Mouse (Mus musculus): ENCODE data around the gene Cyp4x1.

The Cyp4x1 gene

GRCm38 (mm10) chr4:115090592-115090991 lies 43.5 kb downstream of the Cyp4x1 start:
- DNase-seq (ENCODE audit: low read depth), result no peak

DNA sequence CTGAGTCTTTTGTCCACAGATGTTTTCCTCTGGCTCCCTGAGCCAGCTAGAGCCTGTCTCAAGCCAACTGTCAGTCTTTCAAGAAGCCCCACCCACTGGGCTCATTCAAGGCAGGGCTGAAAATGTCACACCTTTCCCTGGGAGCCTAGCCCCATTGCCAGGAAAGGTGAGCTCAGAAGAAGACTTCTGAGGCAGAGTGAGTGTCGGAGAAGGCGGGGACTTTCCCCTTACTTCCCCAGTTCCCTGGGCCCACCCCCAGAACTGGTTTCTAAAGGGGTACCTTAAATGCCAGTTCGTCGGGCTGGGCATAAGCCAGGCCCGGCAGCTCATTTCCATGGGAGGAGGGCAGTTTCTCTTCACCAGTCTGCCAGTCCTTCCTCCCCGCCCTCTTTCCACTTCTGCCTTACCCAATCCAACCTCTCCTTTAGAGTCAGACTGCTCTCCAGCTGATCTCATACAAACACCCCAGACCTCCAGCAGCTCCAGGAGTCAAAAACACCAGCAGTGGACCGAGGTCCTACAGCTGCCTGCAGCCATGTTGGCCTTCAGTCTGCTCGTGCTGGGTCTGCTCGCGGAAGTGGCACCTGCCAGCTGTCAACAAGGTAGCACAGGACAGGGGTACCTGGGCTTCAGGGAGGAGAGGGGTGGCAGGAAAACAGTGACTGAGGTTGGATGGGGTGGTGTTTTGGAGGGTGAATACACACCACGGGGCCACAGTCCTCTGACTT lies 45.3 kb downstream of the Cyp4x1 start, which contains the start of gene Pdzk1ip1:
Gene Pdzk1ip1, plus strand, starts transcription at position 98 of the 728 bp plus-strand sequence.
- peak; percentile 71 for DNase-seq (ENCODE audit: low read depth)

DNA sequence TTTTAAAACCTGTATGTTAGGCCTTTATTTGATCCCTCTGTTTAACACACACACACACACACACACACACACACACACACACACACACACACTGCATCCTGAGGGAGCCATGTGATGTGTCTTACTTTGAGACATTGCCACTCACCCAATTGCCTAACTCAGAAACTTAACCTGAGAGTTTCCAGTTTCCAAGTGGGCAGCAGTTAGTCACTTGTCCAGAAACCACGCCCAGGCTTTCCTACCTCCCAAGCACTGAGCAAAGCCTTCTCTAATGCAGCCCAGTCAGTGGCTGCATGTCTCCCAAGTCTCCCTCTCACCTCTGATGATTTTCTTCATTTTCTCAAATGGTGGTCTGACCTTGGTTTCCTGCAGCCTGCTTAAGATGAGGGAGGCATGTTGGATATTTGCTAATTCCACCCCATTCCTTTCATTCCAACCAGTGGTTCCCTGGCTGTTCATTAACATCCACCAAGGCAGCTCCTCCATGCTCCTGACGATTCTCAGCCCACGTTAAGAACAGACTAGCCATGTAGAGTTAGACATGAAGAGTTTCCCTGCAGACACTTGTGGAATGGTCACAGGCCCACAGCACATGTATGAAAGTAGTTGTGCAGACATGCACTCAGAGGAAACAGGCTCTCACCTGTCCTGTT lies 47.2 kb downstream of the Cyp4x1 start:
- peak; percentile 55 for DNase-seq (ENCODE audit: low read depth)

GRCm38 (mm10) chr4:115086257-115086656 lies 47.8 kb downstream of the Cyp4x1 start:
- DNase-seq (ENCODE audit: low read depth), result no peak

- peak; percentile 83 for DNase-seq (ENCODE audit: low read depth)
Observed at GRCm38 (mm10) chr4:115085522-115086095, 48.5 kb downstream of the Cyp4x1 start.

DNA sequence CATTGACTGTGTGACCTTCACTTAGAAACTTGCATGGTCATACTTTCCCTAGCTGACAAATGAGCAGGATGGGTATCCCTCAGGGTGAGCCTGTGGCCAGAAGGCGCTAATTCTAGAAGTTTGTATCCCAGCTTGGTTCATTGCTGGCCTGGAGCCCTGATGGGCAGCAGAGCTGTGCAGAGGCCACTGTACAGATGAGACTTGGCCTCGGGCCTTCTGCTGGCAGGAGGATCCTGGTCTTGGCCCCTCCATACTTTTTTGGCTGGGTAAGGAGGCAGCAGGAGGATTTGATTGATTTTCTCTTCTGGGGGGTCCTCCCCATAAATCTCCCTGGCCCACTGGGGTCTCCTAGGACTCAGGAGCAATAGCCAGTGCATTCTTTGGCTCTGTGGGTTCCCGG lies 51.0 kb downstream of the Cyp4x1 start:
- DNase-seq (ENCODE audit: low read depth), result no peak

DNA sequence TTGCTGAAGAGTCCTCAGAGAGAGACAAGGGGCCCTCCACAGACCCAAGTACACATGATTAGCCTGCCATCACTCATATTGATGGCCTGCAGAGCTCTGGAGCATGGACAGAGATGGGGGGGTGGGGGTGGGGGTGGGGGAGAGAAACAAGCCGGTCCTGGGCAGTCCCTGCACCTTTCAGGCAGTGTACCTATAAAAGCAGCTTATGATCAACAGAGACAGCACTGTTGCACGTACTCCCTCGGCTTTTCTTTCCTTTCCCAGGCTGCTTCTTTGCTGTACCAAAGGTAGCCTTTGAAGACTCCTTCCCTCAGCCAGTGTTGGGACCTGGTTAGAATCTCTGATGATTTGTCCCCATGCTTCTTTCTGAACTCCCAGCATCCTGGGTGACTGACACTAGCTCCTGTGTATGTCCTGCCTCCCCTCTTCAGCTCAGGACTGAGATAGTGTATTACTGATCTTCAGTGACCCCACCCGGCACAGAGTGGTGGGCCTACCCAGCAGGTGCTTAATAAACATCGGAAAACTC lies 54.2 kb downstream of the Cyp4x1 start:
- no peak for DNase-seq (ENCODE audit: low read depth)

DNA sequence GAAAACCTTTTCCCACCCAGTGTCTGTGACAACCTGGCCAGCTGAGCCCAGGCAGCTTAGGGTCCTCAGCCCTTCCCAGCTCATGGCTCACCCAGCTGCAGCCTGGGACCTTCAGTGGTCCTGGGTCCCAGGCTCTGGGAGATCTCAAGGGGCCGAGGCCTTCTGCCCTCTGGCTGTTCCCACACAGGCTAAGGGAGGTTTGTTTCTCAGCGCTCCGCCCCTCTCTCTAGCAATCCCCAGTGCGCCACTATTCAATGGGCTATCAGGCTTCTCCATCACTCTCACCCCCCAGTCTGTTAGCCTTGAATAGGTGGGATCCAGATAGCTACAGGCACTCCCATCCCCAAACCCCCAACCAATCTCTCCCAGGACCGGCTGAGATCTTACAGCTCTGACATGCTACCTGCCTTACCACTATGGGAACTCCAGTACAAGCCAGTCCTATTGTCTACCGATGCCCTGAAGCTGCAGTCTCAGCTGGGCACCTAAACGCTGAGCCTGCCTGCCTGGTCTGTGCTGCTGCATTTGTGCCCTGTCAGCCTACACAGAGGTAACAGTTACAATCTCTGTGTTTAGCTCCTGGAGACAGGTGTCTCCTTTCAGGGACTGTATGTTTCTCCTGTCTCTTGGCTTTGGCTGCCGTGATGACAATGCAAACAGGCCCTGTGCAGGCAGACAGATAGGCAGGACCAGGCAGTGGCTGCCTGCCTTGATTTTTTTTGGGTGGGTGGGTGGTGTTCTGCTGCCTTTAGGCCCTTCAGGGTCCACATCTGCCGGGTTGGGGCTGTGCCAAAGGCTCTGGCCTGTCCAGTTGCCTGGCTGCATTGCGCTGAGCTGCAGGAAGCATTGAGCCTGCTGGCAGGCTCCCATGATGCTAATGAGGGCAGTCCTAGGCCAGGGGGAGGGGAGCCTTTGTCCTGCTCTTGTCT lies 54.9 kb downstream of the Cyp4x1 start:
- peak; percentile 22 for DNase-seq (ENCODE audit: low read depth)

DNA sequence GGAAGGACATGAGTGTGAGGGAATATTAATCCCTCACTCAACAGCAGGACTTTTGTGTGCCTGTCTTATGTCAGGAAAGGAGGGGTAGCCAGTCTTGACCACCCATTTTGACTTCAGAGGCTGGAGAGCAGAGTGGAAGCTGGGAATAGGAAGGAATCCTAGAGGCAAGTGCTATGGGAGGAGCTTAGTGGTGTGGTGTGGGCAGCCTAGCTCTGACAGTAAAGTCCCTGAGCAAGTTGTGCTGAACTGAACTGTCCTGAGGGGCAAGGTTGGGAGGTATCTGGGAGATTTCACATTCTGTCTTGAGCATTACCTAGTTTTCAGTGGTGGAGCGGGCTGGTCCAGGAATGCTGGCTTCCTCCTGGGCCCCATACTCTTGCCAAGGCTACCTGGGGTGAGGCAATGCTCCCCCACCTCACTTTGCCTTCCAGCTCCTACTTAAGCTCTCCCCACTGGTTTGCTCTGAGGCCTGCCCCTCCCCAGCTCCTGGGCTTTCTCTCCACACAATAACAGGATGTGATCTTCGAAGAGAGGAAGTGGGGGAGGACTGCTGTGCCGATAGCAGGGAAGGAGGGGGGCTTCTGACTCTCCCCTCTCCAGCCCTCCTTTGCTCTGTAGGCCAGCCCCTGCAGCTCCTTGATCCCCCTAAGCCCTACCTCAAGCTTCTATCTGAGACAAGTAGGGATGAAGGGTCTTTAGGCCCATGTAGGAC lies 58.7 kb downstream of the Cyp4x1 start:
- DNase-seq (ENCODE audit: low read depth), result no peak

DNA sequence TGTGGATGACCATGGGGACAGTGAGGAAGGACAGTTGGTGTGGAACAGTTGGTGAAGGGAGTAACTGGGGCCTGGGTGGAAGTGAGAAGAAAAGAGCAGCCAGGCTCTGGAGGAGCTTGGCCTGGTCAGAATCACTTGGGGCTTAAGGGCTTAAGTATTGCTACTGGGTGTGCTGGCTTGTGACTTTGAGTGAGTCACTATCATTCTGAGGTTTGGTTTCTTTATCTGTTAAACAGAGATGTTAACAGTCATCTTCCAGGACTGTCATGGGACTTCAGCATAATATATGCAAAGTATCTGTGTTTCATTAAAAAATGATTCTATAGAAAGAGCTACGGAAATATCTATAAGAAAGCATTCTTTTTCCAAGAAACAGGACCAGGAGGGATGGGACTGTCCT lies 59.3 kb downstream of the Cyp4x1 start:
- no peak for DNase-seq (ENCODE audit: low read depth)

DNA sequence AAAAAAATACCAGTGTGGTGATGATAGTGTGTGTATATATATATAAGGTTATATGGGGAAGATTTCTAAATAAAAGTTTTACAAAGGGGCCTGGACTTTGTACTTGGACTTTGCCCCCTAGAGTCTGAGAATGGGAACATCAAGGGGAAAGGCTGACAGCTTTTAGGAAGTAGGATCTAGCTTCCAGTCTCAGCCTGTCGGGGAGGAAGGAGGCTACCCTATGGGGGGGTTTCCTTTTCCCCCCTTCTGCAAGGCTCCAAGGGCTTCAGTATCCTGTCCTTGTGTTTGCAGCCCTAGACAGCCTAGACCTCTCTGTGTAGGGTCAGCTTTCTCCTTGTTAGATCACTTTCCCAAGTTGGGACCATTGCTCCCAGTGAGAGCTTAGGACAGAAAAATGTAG lies 62.4 kb downstream of the Cyp4x1 start:
- DNase-seq (ENCODE audit: low read depth), result no peak

- no peak for DNase-seq (ENCODE audit: low read depth)
Observed at GRCm38 (mm10) chr4:115063518-115064239, 70.4 kb downstream of the Cyp4x1 start.

DNA sequence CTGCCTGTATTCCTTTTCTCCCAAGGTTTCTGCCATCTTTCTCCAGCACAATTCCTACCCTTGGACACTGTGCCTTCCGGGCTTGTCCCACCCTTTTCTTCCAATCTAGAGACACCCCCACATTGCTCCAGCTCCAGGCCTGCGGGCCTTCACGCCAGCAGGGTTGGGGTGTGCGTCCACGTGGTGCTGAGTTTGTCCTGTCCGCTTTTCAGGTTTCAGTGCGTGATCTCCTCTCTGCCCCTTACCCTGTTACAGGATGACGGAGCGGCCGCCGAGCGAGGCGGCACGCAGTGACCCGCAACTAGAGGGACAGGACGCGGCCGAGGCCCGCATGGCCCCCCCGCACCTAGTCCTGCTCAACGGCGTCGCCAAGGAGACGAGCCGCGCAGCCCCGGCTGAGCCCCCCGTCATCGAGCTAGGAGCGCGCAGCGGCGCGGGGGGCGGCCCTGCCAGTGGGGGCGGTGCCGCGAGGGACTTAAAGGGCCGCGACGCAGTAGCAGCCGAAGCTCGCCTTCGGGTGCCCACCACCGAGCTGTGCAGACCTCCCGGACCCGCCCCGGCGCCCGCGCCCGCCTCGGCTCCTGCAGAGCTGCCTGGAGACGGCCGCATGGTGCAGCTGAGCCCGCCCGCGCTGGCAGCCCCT lies 71.1 kb downstream of the Cyp4x1 start:
- no peak for DNase-seq (ENCODE audit: low read depth)

GRCm38 (mm10) chr4:115062540-115062874 lies 71.6 kb downstream of the Cyp4x1 start:
- no peak for DNase-seq (ENCODE audit: low read depth)

GRCm38 (mm10) chr4:115060753-115061152 lies 73.3 kb downstream of the Cyp4x1 start:
- DNase-seq (ENCODE audit: low read depth), result no peak

DNA sequence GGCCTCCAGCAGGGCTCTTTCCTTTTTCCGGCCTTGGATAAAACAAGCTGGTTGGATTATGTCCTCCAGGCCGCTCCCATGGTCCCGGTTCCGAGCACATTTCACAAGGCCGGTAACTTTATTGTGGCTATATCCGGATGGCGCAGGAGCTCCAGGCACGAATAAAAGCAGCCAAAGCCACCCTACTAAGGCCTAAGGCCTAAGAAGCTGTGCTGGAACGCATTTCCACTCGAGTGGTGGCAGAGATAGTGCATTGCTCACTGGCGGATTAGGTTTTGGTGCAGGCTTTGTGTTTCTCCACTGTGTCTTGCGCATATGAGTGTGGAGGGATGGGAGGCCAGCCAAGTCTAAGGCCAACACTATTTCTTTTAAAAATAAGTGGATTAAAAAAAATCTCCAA lies 74.2 kb downstream of the Cyp4x1 start:
- peak; percentile 39 for DNase-seq (ENCODE audit: low read depth)

- no peak for DNase-seq (ENCODE audit: low read depth)
Observed at GRCm38 (mm10) chr4:115058871-115059590, 75.0 kb downstream of the Cyp4x1 start.

DNA sequence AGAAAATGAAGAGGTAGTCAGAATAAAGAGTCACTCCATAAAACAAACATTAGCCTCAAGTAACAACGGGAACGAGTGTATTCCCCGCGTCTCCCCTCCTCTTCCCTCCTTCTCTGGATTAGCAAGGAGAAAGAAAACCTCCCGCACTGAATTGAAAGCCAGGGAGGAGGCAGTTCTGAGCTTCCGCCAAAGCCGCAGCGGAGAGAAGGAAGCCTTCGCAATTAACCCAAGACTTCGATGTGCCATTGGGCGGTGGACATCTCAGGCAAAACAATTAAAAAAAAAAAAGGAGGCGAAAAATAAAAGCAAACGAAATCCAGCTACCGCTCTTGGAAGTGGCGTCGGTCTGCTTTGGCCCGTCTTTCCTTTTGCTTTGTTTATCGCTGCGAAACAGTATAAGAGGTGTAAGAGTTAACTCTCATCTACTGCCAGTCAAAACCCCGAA lies 75.7 kb downstream of the Cyp4x1 start:
- no peak for DNase-seq (ENCODE audit: low read depth)

DNA sequence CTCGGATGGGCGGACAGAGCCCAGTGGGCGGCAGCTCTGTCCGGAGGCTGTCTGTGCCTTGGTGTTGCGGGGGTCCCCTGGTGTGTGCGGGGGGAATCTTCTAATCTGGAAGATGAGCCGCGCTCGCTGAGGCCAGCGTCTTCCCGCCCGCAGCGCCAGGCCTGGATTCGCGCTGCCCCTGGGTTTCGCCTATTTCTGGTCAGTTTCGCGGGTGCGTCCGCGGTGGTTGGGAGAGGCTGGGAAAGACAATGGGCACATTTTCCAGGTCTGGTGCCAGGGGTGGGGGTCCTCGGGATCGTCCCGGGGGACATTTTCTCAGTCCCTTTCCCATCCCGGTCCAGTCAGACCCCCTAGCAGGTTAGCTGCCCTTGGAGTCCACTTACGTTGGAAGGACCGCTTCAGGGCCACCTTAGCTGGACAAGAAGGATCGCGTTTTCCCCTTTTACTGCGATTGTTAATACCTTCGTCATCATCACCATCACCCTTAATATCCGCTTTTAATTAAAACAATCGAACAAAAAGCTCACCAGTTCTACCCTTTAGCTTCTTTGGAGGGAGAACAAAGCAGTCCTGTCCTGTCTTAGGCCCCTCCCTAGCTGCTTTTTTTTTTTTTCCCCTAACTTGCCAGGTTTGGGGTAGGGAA lies 76.3 kb downstream of the Cyp4x1 start:
- DNase-seq (ENCODE audit: low read depth), result no peak
